8 mouse cellular contexts compared by ENCODE assay signal in genomic region chr16:29579167-29579786, GRCm38 (mm10). TPM values are rescaled to one million over a fixed set of nuclear protein-coding genes. Genes with fewer than 3 reads are reported as not detected.
DNase-seq lines count a peak whose midpoint lies in the region; ATAC-seq and TF ChIP-seq lines count a peak whose summit lies in the region.

Gene Opa1, plus strand, starts transcription at chr16:29579334.

- peaks cover 5% of the 10 kb centered on the region for H3K4me1 ChIP-seq in heart, embryonic 12.5 days (replicated peaks)
- 0 out of 2 replicates have a peak, but pooled peaks cover 5% of the 10 kb centered on the region for H3K4me1 ChIP-seq in kidney, postnatal 0 days (replicated peaks; ENCODE audit: insufficient read depth, low read length)
- H3K4me1 ChIP-seq in liver, embryonic 11.5 days (replicated peaks; ENCODE audit: control insufficient read depth, insufficient read depth, low read length): peaks cover 4% of the 10 kb centered on the region
- H3K4me1 ChIP-seq in stomach, embryonic 14.5 days (ENCODE audit: control insufficient read depth, insufficient read depth, low read length): 0 out of 2 replicates have a peak, but pooled peaks cover 6% of the 10 kb centered on the region

- no peaks in the 10 kb centered on the region for H3K9me3 ChIP-seq in heart, embryonic 12.5 days (replicated peaks)
- H3K9me3 ChIP-seq in kidney, postnatal 0 days (replicated peaks; ENCODE audit: low read length): no peaks in the 10 kb centered on the region
- H3K9me3 ChIP-seq in liver, embryonic 11.5 days (ENCODE audit: control insufficient read depth, low read length): no peaks in the 10 kb centered on the region
- no peaks in the 10 kb centered on the region for H3K9me3 ChIP-seq in stomach, embryonic 14.5 days (ENCODE audit: control insufficient read depth, low read depth, low read length)

- H3K27ac ChIP-seq in heart, embryonic 12.5 days (ENCODE audit: poor library complexity, severe bottlenecking): peak within 1 kb of the TSS; percentile 49; the same call in 1 of the 2 replicates
- H3K27ac ChIP-seq in kidney, postnatal 0 days: no peak within 1 kb of the TSS
- no peak within 1 kb of the TSS for H3K27ac ChIP-seq in liver, embryonic 11.5 days (ENCODE audit: low read depth, low read length)
- H3K27ac ChIP-seq in stomach, embryonic 14.5 days (ENCODE audit: low read length): no peak within 1 kb of the TSS

- H3K36me3 ChIP-seq in heart, embryonic 12.5 days: no peaks in the 10 kb centered on the region
- H3K36me3 ChIP-seq in kidney, postnatal 0 days (ENCODE audit: insufficient read depth, low read length): no peaks in the 10 kb centered on the region
- H3K36me3 ChIP-seq in liver, embryonic 11.5 days (ENCODE audit: control insufficient read depth, insufficient read depth, low read length): no peaks in the 10 kb centered on the region
- H3K36me3 ChIP-seq in stomach, embryonic 14.5 days (ENCODE audit: control insufficient read depth, insufficient read depth, low read length): no peaks in the 10 kb centered on the region

- DNase-seq in CD4-positive helper T cell, adult 2 months (ENCODE audit: low read depth, low spot score): peak; percentile 94
- DNase-seq in brain, embryonic 18.5 days (ENCODE audit: low read depth, low spot score): peak; percentile 82
- peak; percentile 98 for DNase-seq in kidney, postnatal 0 days (ENCODE audit: low spot score)
- peak; percentile 97 for DNase-seq in liver, embryonic 11.5 days (ENCODE audit: low spot score)
- peak; percentile 98 for DNase-seq in naive thymus-derived CD4-positive, alpha-beta T cell, adult 2 months (ENCODE audit: low read depth)

- H3K9ac ChIP-seq in heart, embryonic 12.5 days: peak within 1 kb of the TSS; percentile 92
- peak within 1 kb of the TSS; percentile 77 for H3K9ac ChIP-seq in kidney, postnatal 0 days (ENCODE audit: low read depth, low read length)
- H3K9ac ChIP-seq in liver, embryonic 11.5 days (ENCODE audit: low read depth, low read length): peak within 1 kb of the TSS; percentile 90
- H3K9ac ChIP-seq in stomach, embryonic 14.5 days (replicated peaks; ENCODE audit: low read depth, low read length): peak within 1 kb of the TSS; percentile 91

- ATAC-seq in erythroid progenitor cell, adult 5-6 weeks (replicated peaks; ENCODE audit: low FRiP score, poor library complexity, severe bottlenecking): peak; percentile 99
- peak; percentile 98 for ATAC-seq in heart, embryonic 12.5 days (ENCODE audit: insufficient number of reproducible peaks, low FRiP score)
- peak; percentile 99 for ATAC-seq in kidney, postnatal 0 days (replicated peaks; ENCODE audit: low FRiP score, low read depth)
- peak; percentile 95 for ATAC-seq in liver, embryonic 11.5 days (replicated peaks; ENCODE audit: low FRiP score)
- peak; percentile 99 for ATAC-seq in stomach, embryonic 14.5 days (ENCODE audit: insufficient number of reproducible peaks, insufficient read depth, low FRiP score, low read depth)

- no peak for TF ChIP-seq CTCF in kidney, postnatal 0 days (IDR thresholded peaks at IDR 0.05; ENCODE audit: low read depth)

- no peaks in the 10 kb centered on the region for H3K27me3 ChIP-seq in heart, embryonic 12.5 days (replicated peaks)
- H3K27me3 ChIP-seq in kidney, postnatal 0 days (ENCODE audit: insufficient read depth, low read length): no peaks in the 10 kb centered on the region
- H3K27me3 ChIP-seq in liver, embryonic 11.5 days (replicated peaks; ENCODE audit: control insufficient read depth, insufficient read depth, low read length): no peaks in the 10 kb centered on the region
- no peaks in the 10 kb centered on the region for H3K27me3 ChIP-seq in stomach, embryonic 14.5 days (ENCODE audit: control insufficient read depth, insufficient read depth, low read length)

- peak within 1 kb of the TSS; percentile 77 for H3K4me2 ChIP-seq in heart, embryonic 12.5 days
- H3K4me2 ChIP-seq in kidney, postnatal 0 days (ENCODE audit: low read length): peak within 1 kb of the TSS; percentile 67
- H3K4me2 ChIP-seq in liver, embryonic 11.5 days: peak within 1 kb of the TSS; percentile 79
- H3K4me2 ChIP-seq in stomach, embryonic 14.5 days (replicated peaks; ENCODE audit: low read depth, low read length): peak within 1 kb of the TSS; percentile 91

- under 1% methylated on average over 39 of the region's 39 CpGs for WGBS in heart, embryonic 12.5 days
- WGBS in kidney, postnatal 0 days: under 1% methylated on average over 39 of the region's 39 CpGs
- WGBS in liver, embryonic 11.5 days: under 1% methylated on average over 39 of the region's 39 CpGs
- under 1% methylated on average over 39 of the region's 39 CpGs for WGBS in stomach, embryonic 14.5 days

- H3K4me3 ChIP-seq in heart, embryonic 12.5 days: peak within 1 kb of the TSS; percentile 84
- peak within 1 kb of the TSS; percentile 71 for H3K4me3 ChIP-seq in kidney, postnatal 0 days (replicated peaks; ENCODE audit: low read depth, low read length)
- H3K4me3 ChIP-seq in liver, embryonic 11.5 days (ENCODE audit: low read depth, low read length): peak within 1 kb of the TSS; percentile 66
- H3K4me3 ChIP-seq in stomach, embryonic 14.5 days (ENCODE audit: low read depth, low read length): peak within 1 kb of the TSS; percentile 97

RNA-seq across cellular contexts. Expression of gene Opa1, which starts in this region (rescaled TPM):
- total RNA-seq in erythroid progenitor cell, adult 5-6 weeks (2015; ENCODE audit: low replicate concordance): 18.0 and 23.5 TPM in 2 replicates
- total RNA-seq in erythroid progenitor cell, adult 5-6 weeks (2017; ENCODE audit: low replicate concordance): 38.6 and 40.0 TPM in 2 replicates
- polyA plus RNA-seq in heart, embryonic 12.5 days (2016; fragmentation: Nextera tagmentation; extraction: Ambion mirVana): 51.4 and 53.0 TPM in 2 replicates
- polyA plus RNA-seq in kidney, postnatal 0 days (2015; fragmentation: Nextera tagmentation; extraction: Ambion mirVana): 22.6 and 27.5 TPM in 2 replicates
- polyA plus RNA-seq in liver, embryonic 11.5 days (2014; fragmentation: Nextera tagmentation; extraction: Ambion mirVana): 48.3 and 51.7 TPM in 2 replicates
- polyA plus RNA-seq in stomach, embryonic 14.5 days (2014; fragmentation: Nextera tagmentation; extraction: Ambion mirVana): 39.8 and 40.4 TPM in 2 replicates
